Mouse (Mus musculus) heart, adult 2 months (tissue): ENCODE data around the gene Tfap2c.

ENCODE experiments used
- CTCF ChIP-seq: fragments of 200-600 bp; IDR thresholded peaks from 2 replicates; pipeline ENCODE4 v1.8.1; 2022; ENCODE audit warnings: antibody characterized with exemption, mild to moderate bottlenecking, moderate library complexity
- EP300 ChIP-seq: fragments of 200-500 bp; IDR thresholded peaks from 2 replicates; pipeline ENCODE4 v1.6.1; 2011; ENCODE audit warnings: low read depth, low read length, control low read depth; ENCODE audit not compliant: insufficient read depth
- POLR2A ChIP-seq: fragments of 200-500 bp; IDR thresholded peaks from 2 replicates; pipeline ENCODE4 v1.6.1; 2011; ENCODE audit warnings: mild to moderate bottlenecking, low read depth, low read length, control low read depth; ENCODE audit not compliant: insufficient read depth

GRCm38 (mm10) chr2:172590839-172591238 is 41.4 kb downstream of the Tfap2c start:
- TF ChIP-seq EP300, result no peak
- no peak for TF ChIP-seq CTCF
- no peak for TF ChIP-seq POLR2A
